In the genomic region with DNA sequence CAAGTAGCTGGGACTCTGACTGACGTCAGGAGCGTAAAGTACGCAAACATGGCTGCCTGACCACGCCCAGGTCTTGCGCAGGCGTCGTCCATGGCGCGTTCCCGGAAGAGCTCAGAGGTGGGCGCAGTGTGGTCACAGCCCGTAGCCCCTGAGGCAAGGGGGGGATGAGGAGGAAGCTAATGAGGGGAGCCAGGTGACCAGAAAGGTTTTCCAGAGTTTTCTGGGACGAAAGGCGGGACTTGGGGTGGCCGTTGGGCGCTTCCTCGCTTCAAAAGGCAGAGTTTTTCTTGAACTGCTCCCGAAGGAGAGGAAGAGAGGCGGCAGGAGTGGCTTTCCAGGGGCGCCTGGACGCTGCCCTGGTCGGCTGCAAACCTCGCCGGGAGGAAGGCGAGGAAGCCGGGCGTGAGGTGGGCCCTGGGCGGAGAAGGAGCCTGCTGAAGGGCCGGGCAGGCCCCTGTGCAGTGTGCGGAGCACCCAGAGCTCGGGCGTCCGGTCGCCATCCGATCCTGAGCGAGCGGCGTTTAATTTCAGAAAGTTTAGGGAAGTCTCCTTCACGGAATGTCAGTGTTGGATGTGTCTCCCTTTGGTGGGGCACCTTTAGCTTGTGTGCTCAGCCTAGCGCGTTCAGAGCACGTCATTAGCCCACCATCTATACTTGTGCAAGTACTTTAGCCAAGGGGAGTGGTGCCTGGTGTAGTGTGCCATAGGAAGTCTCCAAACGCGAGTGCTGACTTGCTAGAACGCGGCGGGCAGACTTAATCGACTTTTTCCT, we compare ENCODE assay signal across 8 mouse cellular contexts. TPM values are rescaled to one million over a fixed set of nuclear protein-coding genes. Genes with fewer than 3 reads are reported as not detected.
DNase-seq lines count a peak whose midpoint lies in the region; ATAC-seq lines count a peak whose summit lies in the region.

A gene (plus strand): TSS at position 33 of the 772 bp plus-strand sequence.

- H3K27ac ChIP-seq in hindbrain, embryonic 11.5 days (ENCODE audit: low read depth, low read length): peak within 1 kb of the TSS; percentile 47

- H3K9me3 ChIP-seq in hindbrain, embryonic 11.5 days (ENCODE audit: control insufficient read depth, low read length): no peaks in the 10 kb centered on the region

- peak within 1 kb of the TSS; percentile 57 for H3K4me3 ChIP-seq in hindbrain, embryonic 11.5 days (ENCODE audit: low read depth, low read length)

- no peaks in the 10 kb centered on the region for H3K4me1 ChIP-seq in hindbrain, embryonic 11.5 days (replicated peaks; ENCODE audit: control insufficient read depth, insufficient read depth, low read length)

- DNase-seq in MN1 (ENCODE audit: low spot score): peak; percentile 80
- DNase-seq in cerebellum, adult 9-10 months: peak; percentile 82
- DNase-seq in frontal cortex, adult 2 months (ENCODE audit: extremely low spot score in 1 of 2, low spot score in 1 of 2): peak; percentile 77 to 91
- DNase-seq in hindbrain, embryonic 11.5 days (ENCODE audit: low spot score): peak; percentile 91
- peak; percentile 82 to 89 for DNase-seq in layer of hippocampus, postnatal 10 days (ENCODE audit: low spot score in 2 of 2)
- DNase-seq in lung, postnatal 10 days: peak; percentile 92
- DNase-seq in ovary, postnatal 36 days (ENCODE audit: low spot score): peak; percentile 85
- DNase-seq in thymus, postnatal 25 days: peak; percentile 80

- under 1% methylated on average over 45 of the region's 48 CpGs for WGBS in hindbrain, embryonic 11.5 days

- peak within 1 kb of the TSS; percentile 65 for H3K4me2 ChIP-seq in hindbrain, embryonic 11.5 days (replicated peaks; ENCODE audit: low read depth, low read length)

- no peaks in the 10 kb centered on the region for H3K27me3 ChIP-seq in hindbrain, embryonic 11.5 days (ENCODE audit: control insufficient read depth, insufficient read depth, low read length)

- H3K9ac ChIP-seq in hindbrain, embryonic 11.5 days (ENCODE audit: low read depth, low read length): peak within 1 kb of the TSS; percentile 72

- peak; percentile 99 for ATAC-seq in hindbrain, embryonic 11.5 days (ENCODE audit: low FRiP score)

- H3K36me3 ChIP-seq in hindbrain, embryonic 11.5 days (ENCODE audit: control insufficient read depth, insufficient read depth, low read length): no peaks in the 10 kb centered on the region

RNA-seq across cellular contexts. Expression of the gene that starts here (rescaled TPM):
- 33.7 and 36.2 TPM in 2 replicates for polyA plus RNA-seq in frontal cortex, adult 2 months (2012; rRNA removed)
- 26.2 and 33.2 TPM in 2 replicates for polyA plus RNA-seq in hindbrain, embryonic 11.5 days (2014; fragmentation: Nextera tagmentation; extraction: Ambion mirVana)
- 10 to 100 TPM; 29.0 to 43.3 TPM for total RNA-seq in layer of hippocampus, postnatal 10 days (2021)

Comparison
In these comparisons a context has a peak if more than half of its experiments do, and no peak if none do; other contexts are left out.
1. Peak in every context shown above with its lines: DNase-seq, ATAC-seq, H3K4me3 ChIP-seq and H3K27ac ChIP-seq.